Mouse (Mus musculus): ENCODE results near the gene Psma2.

DNA sequence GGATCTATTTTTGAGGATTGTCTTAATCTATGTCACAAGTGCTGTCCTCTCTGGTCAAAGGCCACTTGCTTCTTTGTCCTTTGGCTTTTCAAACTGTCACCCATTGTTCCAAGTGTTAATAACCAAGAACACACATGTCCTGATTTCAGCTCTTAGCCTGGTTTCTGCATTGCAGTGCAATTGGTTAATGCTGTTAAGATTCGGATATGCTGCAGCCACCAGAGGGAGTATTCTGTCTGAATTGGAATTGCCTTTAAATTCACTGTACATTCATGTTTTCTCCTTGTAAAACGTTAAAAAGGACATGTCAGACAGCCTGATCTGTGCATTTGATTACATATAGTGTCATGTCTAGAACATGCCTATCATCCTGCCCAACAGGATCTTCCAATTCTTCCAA lies 57.3 kb downstream of the Psma2 start:
- TF ChIP-seq CTCF (IDR thresholded peaks at IDR 0.05) (peak; percentile 72), EP300 (IDR thresholded peaks at IDR 0.05) (no peak)

All from lung, postnatal 0 days (tissue).